Mouse (Mus musculus): ENCODE measurements around the gene Snx15.

The Snx15 gene

DNA sequence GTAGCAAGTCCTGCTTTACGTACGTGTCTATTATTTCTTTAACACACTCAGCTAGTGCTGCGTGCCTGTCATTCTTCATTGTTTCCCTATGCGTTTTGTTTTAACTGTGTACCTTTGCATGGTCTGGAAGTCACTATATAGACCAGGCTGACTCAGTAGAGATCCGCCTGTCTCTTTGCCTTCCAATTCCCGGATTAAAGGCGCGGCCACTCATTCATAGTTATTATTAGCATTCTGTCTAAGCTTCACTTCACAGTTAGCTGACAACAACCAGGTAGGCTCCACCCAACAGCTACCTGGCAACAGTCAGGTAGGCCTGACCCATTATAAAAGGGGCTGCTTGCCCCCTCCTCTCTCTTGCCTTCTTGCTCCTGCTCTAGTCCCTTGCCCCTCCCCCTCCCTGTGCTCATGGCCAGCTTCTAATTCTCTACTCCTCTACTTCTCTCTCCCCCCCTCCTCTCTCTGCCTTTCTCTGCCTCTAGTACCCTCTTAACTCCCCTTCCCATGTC, 9.4 kb downstream of the Snx15 start:
- no peak for DNase-seq (ENCODE audit: low spot score)

DNA sequence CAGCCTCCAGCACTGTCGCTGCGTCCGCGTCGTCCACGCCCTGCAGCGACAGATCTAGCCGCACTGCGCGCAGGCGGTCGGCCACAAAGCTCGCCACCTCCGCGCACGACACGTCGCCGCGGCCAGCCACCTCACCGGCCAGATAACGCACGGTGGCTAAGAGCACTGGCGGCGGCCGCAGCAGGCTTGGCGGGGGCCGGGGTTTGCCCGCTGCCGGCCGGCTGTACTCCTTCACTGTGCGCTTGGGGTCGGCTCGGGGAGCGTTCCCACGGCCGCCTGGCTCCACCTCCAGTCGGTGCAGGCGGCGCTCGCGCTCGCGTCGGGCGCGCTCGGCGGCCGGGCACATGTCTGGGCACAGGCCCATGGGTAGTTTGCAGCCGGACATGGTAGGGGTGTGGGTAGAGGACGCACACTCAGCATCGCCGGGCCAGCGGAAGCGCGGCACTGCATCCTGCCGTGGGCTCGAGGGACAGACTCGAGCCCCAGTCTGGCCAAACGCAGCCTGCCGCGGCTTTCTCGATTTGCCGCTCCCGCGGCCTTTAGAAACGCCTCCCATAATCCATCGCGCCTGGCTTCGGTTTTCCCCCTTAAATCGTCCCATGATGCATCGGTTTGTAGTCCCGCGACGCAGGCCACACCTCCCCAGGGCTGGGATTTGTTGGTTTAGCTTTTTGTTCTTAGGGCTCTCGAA, 10.0 kb downstream of the Snx15 start, which contains the start of gene Sac3d1:
TSS of gene Sac3d1 (minus strand) at position 665 of the 691 bp plus-strand sequence.
- peak; percentile 89 for DNase-seq (ENCODE audit: low spot score)

- no peak for DNase-seq (ENCODE audit: low spot score)
These were observed 10.6 kb downstream of the Snx15 start for GRCm38 (mm10) chr19:6117346-6117985.

GRCm38 (mm10) chr19:6116113-6116850, 11.8 kb downstream of the Snx15 start:
- no peak for DNase-seq (ENCODE audit: low spot score)

DNA sequence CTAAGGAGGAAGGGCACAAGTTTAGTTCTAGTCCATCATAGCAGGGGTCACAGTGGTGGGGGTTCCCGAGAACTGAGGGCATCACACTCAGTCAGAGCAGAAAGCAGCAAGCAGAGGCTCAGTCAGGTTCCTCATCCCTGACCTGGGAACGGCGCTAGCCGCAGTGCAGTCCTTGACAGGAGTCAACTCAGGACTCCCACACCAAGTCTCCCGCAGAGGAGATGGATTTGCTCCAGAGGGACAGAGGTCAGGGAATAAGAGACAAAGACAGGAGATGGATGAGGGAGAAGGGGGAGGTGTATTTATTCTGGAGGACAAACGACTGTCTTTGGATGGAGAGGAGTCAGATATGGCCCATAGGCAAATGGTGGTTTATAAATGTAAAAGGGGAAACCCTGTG, 15.0 kb downstream of the Snx15 start:
- no peak for DNase-seq (ENCODE audit: low spot score)

GRCm38 (mm10) chr19:6105586-6105985, 22.5 kb downstream of the Snx15 start, which contains the start of gene Naaladl1:
Gene Naaladl1, plus strand, starts transcription at chr19:6105782.
- no peak for DNase-seq (ENCODE audit: low spot score)

DNA sequence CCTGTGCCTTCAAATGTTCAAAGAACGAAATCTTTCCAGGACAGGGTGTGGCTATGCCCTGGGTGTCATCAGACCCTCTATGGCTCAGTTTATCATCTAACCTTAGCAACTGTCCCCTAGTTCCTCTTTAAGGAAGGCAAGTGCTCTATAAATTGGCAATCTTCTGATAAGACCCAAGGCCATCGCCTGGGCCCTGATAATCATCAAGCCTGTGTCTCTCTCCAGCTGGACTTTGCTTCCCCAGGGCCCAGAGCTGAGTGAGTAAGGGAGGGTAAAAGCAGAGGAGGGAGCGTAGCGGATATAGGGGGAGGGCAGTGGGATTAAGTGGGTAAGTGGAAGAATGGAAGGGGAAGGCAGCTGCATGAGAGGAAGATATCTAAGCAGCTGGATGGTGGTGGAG, 23.6 kb downstream of the Snx15 start:
- no peak for DNase-seq (ENCODE audit: low spot score)

GRCm38 (mm10) chr19:6102169-6102853, 25.8 kb downstream of the Snx15 start:
- DNase-seq (ENCODE audit: low spot score) = no peak

DNA sequence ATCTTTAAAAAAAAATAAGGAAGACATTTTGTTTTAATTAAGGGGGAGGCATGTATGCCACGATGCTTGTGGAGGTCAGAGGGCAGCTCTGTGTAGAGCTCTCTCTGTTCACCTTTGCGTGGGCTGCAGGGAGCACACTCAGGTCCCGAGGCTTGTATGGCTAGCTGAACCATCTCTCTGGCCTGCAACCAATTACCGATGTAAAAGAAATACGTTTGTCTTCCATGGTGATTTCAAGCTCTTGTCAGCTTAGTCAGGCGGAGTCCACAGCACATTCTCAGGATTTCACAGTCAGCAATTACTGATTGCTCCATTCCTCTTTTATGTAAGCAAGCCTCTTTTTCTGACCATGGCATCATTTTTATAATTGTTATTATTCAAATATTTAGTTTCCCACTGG, 26.9 kb downstream of the Snx15 start:
- no peak for DNase-seq (ENCODE audit: low spot score)

DNA sequence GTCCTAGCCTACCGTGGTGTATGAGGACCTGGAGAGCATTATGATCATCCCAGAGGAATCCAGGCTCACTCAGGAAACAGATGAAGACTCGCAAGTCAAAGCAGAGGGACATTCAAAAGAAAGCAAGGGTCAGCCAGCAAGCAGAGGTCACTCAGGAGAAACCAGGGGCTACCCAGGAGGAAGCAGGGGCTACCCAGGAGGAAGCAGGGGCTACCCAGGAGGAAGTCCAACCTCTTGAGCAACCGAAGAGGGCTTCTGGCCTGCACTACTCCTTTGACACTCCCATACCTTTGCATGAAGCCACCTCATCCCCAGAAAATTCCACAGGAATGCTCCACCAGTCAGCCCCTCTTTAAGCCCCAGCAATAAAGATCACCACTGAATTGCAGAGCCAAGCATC, 30.3 kb downstream of the Snx15 start:
- no peak for DNase-seq (ENCODE audit: low spot score)

- DNase-seq (ENCODE audit: low spot score) = no peak
These were observed 34.0 kb downstream of the Snx15 start, which contains the start of gene AC131692.1 for GRCm38 (mm10) chr19:6094119-6094518. Gene AC131692.1, plus strand, starts transcription at chr19:6094419.

GRCm38 (mm10) chr19:6088841-6089240, 39.3 kb downstream of the Snx15 start:
- DNase-seq (ENCODE audit: low spot score) = no peak

DNA sequence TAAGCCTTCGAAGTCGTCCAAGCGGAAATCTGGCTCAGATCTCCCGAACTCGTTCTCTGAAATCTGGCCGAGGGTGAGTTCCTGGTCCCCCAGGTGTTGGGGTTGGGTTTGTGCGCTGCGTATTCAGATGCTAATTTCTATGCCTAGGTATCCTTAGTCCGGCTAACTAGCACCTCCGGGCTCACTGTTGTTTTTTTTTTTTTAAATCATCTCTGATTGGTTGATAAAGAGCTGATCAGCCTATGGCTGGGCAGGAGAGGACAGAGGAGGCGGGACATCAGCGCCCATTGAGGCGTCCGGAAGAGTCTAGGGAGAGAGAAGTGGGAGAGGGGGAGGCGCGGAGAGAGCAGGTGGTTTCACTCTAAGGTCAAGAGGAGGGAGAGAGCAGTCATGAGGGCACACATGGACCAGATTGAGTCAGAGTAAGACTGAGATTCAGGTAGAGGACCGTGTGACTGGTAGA, 42.7 kb downstream of the Snx15 start:
- DNase-seq (ENCODE audit: low spot score) = no peak

DNA sequence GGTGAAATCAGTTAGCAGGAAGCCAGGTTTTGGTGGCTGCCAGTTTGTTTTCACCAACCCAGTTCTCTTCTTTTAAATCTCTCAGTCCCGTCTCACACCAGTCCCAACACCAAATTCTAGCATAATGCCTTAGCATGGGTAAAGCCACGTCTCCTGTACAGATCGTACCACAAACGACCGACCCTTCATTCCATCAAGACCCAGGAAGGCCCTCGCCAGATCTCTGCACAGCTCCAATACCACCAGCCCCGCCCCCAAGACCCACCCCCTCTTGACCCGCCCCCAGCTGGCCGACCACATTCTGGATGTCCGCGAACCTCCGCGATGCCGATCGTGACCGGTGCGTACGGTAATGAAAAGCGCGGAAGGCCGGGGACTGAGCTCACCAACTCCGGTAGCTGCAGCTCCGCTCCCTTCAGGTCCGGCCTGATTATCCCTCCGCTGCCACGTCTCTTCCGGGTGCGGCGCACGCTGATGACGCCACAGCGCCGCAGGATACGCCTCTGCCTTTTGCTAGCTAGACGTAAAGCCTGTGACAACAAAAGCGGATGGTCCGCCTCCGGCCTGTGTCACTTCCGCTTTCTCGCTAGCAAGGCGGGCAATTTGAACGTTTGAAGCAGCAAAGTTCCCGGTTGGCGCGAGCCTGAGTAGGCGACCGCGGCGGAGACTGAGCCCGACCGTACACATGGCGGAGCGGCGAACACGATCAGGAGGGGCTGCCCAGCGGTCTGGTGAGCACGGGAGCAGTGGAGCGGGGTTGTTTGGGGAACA, 43.4 kb downstream of the Snx15 start, which contains the start of the genes Zfpl1 and Cdca5:
TSS of gene Zfpl1 (minus strand) at position 479 of the 771 bp plus-strand sequence.
TSS of gene Cdca5 (plus strand) at position 506 of the 771 bp plus-strand sequence.
- peak; percentile 94 for DNase-seq (ENCODE audit: low spot score)

DNA sequence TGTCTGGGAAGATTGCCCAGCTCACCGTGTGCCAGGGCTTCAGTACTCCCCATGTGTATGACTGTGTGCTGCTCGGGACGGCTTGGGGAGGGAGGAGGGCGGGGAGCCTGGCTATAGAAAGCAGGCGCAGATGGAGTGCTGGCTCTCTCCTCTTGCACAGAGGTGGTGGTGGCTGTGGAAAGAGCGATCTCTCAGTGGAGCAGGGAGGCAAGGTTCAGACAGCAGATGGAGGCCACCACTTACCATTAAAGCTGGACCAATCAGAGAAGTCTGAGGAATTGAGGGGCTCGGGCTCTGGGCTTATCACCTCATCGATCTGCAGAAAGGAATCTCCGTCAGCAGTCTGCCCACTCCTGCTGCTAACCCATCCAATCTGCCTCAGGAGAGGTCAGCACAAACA, 45.9 kb downstream of the Snx15 start, which contains the start of gene Gm28374:
TSS of gene Gm28374 (minus strand) at position 101 of the 400 bp plus-strand sequence.
- DNase-seq (ENCODE audit: low spot score) = no peak

DNA sequence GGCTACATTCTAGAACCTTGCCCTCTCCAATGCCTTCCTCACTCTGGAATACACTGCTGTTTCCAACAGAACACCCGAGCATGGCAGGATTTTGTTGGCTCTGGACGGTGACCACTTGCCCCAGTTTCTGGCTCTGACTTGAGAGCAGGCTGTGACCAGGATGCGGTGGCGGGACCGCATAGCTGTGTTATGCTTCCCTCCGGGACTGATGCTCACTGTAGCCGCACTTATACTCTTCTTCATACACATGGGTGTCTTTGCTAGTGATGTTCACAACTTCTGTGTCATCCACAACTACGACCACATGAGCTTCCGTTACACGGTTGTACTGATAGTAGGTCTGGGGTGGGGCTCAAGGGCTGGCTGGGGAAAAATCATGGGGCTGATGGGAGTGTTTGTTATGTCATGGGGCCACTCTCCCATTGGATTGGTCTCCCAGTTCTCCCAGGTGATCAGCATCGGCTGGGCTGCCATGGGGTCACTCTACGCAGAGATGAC, 48.1 kb downstream of the Snx15 start, which contains the start of gene Tmem262:
TSS of gene Tmem262 (plus strand) at position 51 of the 498 bp plus-strand sequence.
- DNase-seq (ENCODE audit: low spot score) = no peak

- peak; percentile 82 for DNase-seq (ENCODE audit: low spot score)
These were observed 51.3 kb downstream of the Snx15 start, which contains the start of gene Vps51 for GRCm38 (mm10) chr19:6076564-6077393. Gene Vps51, minus strand, starts transcription at chr19:6077231.

GRCm38 (mm10) chr19:6073889-6074288, 54.2 kb downstream of the Snx15 start:
- no peak for DNase-seq (ENCODE audit: low spot score)

DNA sequence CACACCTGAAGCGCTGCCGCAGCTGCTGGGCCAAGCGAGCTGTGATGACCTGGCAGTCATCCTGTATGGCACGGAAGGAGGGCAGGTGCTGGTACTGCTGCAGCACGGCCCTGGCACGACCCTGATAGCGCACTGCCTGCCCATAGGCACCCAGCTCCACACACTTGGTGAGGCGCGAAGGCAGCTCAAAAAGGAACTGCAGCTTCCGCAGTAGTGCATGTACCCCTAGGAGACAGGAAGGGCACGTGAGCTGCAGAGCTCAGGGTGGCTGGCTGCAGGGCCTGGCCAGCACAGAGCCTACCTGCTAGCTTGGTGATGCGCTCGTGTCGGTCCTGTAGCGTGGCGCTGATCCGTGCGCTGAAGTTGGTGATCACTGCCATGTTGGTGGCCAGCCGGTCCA, 56.8 kb downstream of the Snx15 start:
- DNase-seq (ENCODE audit: low spot score) = no peak
